Mouse (Mus musculus) liver, embryonic 14.5 days (tissue): ENCODE measurements around the gene Pla2g4e. TPM values are rescaled to one million over a fixed set of nuclear protein-coding genes. Genes with fewer than 3 reads are reported as not detected.

Experiments
- ATAC-seq: fragments of 200-750 bp; cut with Nextera tagmentation; 2 replicates; pipeline ENCODE4 v1.8.0; 2017; ENCODE audit warnings: moderate number of reproducible peaks, mild to moderate bottlenecking, moderate library complexity; ENCODE audit not compliant: insufficient read depth
- DNase-seq, 3 experiments: peaks; one replicate each; pipeline ENCODE4 v3.0.0-alpha.2; 2012 to 2013; ENCODE audit warnings: low read depth in 3 of 3, low spot score in 3 of 3
- H3K27ac ChIP-seq: fragments of 300-500 bp; sonication (generic); 2 replicates; pipeline ENCODE4 v1.5.1; 2014; ENCODE audit warnings: moderate library complexity, mild to moderate bottlenecking, control low read depth, inconsistent platforms
- H3K27me3 ChIP-seq: fragments of 300-500 bp; sonication (generic); 2 replicates; pipeline ENCODE4 v1.6.1; 2014; ENCODE audit warnings: mild to moderate bottlenecking, low read length, moderate library complexity; ENCODE audit not compliant: control insufficient read depth, insufficient read depth
- H3K36me3 ChIP-seq: fragments of 300-500 bp; sonication (generic); replicated peaks from 2 replicates; pipeline ENCODE4 v1.6.1; 2014; ENCODE audit warnings: low read depth; ENCODE audit not compliant: control insufficient read depth, insufficient read depth
- H3K4me1 ChIP-seq, 2 experiments: fragments of 200-500 bp in 1 of 2; fragments of 300-500 bp in 1 of 2; sonication (generic) in 1 of 2; replicated peaks; 2 replicates each; pipeline ENCODE4 v1.6.1; 2012 to 2014; ENCODE audit warnings: antibody characterized with exemption in 1 of 2, inconsistent platforms in 1 of 2, low read length in 1 of 2; ENCODE audit not compliant: control insufficient read depth in 2 of 2, insufficient read depth in 2 of 2
- H3K4me2 ChIP-seq: fragments of 300-500 bp; sonication (generic); 2 replicates; pipeline ENCODE4 v1.6.1; 2014; ENCODE audit warnings: low read depth, mild to moderate bottlenecking, control low read depth, moderate library complexity
- H3K4me3 ChIP-seq, 2 experiments: fragments of 200-500 bp in 1 of 2; fragments of 300-500 bp in 1 of 2; sonication (generic) in 1 of 2; 2 replicates each; pipeline ENCODE4 v1.5.1; 2012 to 2014; ENCODE audit warnings: low read depth in 2 of 2, low read length in 2 of 2, mild to moderate bottlenecking in 2 of 2, control low read depth in 1 of 2, inconsistent platforms in 1 of 2, moderate library complexity in 1 of 2; ENCODE audit not compliant: insufficient read depth in 1 of 2
- H3K9ac ChIP-seq: fragments of 300-500 bp; sonication (generic); replicated peaks from 2 replicates; pipeline ENCODE4 v1.6.1; 2014; ENCODE audit warnings: mild to moderate bottlenecking, control low read depth, moderate library complexity
- H3K9me3 ChIP-seq: fragments of 300-500 bp; sonication (generic); 2 replicates; pipeline ENCODE4 v1.6.1; 2016; ENCODE audit warnings: low read length, mixed read lengths; ENCODE audit not compliant: control insufficient read depth
- CTCF ChIP-seq: IDR thresholded peaks from 2 replicates; pipeline ENCODE4 v1.5.1; 2016; ENCODE audit warnings: antibody characterized with exemption, low read depth, control low read depth
- EP300 ChIP-seq: IDR thresholded peaks from 2 replicates; pipeline ENCODE4 v1.6.1; 2016; ENCODE audit warnings: antibody characterized with exemption, low read depth
- WGBS: fragments of 180-500 bp; shearing (Covaris S2); extraction: QIAGEN DNeasy Blood & Tissue Kit; methylation state at CpG from one replicate; pipeline ENCODE4 v1.1.7; 2014; ENCODE audit not compliant: insufficient replicate concordance; 5-methylcytosine and 5-hydroxymethylcytosine counted together
- polyA plus RNA-seq, 2 experiments: library from polyadenylated mRNA; depleted of rRNA in 1 of 2; stranded (reverse) in 1 of 2; unstranded in 1 of 2; fragments of >200 nt; fragmentation: Nextera tagmentation in 1 of 2; extraction: Ambion mirVana in 1 of 2; gene quantifications; 2 replicates each; pipeline versions ENCODE4 v1.2.1 to v1.2.3; 2012 to 2014

Gene Pla2g4e
- polyA plus RNA-seq, 2 experiments = not detected

DNA sequence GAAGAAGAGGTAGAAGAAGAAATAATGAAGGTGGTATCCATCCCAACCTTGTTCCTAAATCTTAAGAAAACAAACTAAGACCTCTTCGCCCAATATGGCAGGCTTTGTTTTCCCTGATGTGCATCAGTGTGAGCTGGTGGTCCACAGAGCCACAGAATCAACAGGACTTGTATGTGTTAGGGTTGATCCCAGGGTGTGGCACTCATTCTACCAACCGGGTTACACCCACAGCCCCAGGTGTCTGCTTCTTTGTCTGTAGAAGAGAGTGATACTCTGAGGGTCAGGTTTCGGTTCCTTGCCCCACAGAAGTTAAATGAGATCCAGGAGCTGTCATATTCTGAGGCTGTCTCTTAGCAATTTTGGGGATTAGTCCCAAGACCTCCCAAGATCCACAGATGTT lies 16.2 kb upstream of the Pla2g4e start:
- Histone ChIP-seq H3K27me3 (no peaks in the 10 kb centered on the region), H3K9me3 (no peaks in the 10 kb centered on the region), H3K36me3 (no peaks in the 10 kb centered on the region), H3K4me2 (no peak overlapping the region), H3K27ac (no peak overlapping the region), H3K4me3 (no peak overlapping the region), H3K4me1 (no peaks in the 10 kb centered on the region), H3K9ac (no peak overlapping the region)
- no peak for TF ChIP-seq CTCF
- TF ChIP-seq EP300 = no peak
- WGBS = 53% methylated on average over 3 of the region's 3 CpGs
- DNase-seq (no peak), ATAC-seq (no peak)

- TF ChIP-seq CTCF (no peak), EP300 (no peak)
- Histone ChIP-seq H3K36me3 (no peaks in the 10 kb centered on the region), H3K27ac (no peak overlapping the region), H3K4me3 (no peak overlapping the region), H3K9ac (no peak overlapping the region), H3K9me3 (no peaks in the 10 kb centered on the region), H3K4me2 (no peak overlapping the region), H3K4me1 (no peaks in the 10 kb centered on the region), H3K27me3 (no peaks in the 10 kb centered on the region)
- DNase-seq (no peak), ATAC-seq (no peak)
Observed at GRCm38 (mm10) chr2:120256259-120256658, 11.1 kb upstream of the Pla2g4e start.

DNA sequence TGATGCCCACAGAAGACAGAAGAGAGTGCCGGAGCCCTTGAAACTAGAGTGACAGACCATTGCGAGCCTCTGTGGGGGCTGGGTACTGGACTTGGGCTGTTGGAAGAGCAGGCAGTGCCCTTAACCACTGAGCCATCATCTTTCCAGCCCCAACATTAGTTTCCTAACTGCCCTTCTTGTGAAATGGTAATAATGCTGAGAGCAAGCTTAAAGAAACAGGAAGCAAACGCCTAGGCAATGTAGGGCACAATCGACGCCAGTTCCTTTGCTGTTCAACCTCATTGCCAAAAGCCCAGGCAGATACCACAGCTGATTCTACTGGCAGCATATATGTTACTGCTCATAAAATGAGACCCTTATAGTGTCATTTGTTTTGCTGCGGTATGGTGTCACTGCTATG lies 7.5 kb upstream of the Pla2g4e start:
- no peaks in the 10 kb centered on the region for H3K36me3 ChIP-seq
- DNase-seq = no peak
- TF ChIP-seq EP300 = no peak
- no peak for TF ChIP-seq CTCF
- H3K9me3 ChIP-seq = no peaks in the 10 kb centered on the region
- no peaks in the 10 kb centered on the region for H3K27me3 ChIP-seq
- no peak overlapping the region for H3K27ac ChIP-seq
- no peak for ATAC-seq
- no peak overlapping the region for H3K4me3 ChIP-seq
- WGBS = 52% methylated on average over 6 of the region's 6 CpGs
- H3K4me2 ChIP-seq = no peak overlapping the region
- H3K9ac ChIP-seq = no peak overlapping the region
- H3K4me1 ChIP-seq = no peaks in the 10 kb centered on the region

GRCm38 (mm10) chr2:120245421-120246016 lies 384 bp upstream of the Pla2g4e start:
- Histone ChIP-seq H3K4me2 (peak overlapping the region; percentile 31), H3K4me1 (no peaks in the 10 kb centered on the region), H3K9ac (no peak overlapping the region), H3K9me3 (no peaks in the 10 kb centered on the region), H3K27me3 (peaks cover 20% of the 10 kb centered on the region), H3K4me3 (no peak overlapping the region), H3K36me3 (no peaks in the 10 kb centered on the region), H3K27ac (no peak overlapping the region)
- ATAC-seq (no peak), DNase-seq (no peak)
- TF ChIP-seq CTCF = no peak
- TF ChIP-seq EP300 = no peak
- WGBS = 20% methylated on average over 9 of the region's 9 CpGs

DNA sequence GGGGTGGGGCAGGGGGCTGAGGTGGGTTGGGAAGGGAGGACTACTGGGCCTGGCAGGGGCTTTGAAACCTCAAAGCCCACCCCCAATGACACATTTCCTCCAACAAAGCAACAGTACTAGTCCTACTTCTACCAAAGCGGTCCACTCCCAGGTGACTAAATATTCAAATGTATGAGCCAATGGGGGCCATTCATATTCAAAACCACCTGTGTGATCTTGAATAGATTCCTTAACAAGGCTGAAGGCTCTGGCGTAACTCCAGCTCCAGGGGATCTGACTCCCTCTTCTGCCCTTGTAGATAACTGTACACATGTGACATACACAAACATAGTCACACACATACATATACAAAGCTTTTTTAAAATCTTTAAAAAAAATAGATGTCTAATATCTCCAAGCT lies 1.1 kb downstream of the Pla2g4e start:
- no peak overlapping the region for H3K27ac ChIP-seq
- TF ChIP-seq EP300 (no peak), CTCF (no peak)
- no peak overlapping the region for H3K4me2 ChIP-seq
- H3K4me1 ChIP-seq = no peaks in the 10 kb centered on the region
- no peak overlapping the region for H3K9ac ChIP-seq
- no peaks in the 10 kb centered on the region for H3K9me3 ChIP-seq
- H3K4me3 ChIP-seq = no peak overlapping the region
- DNase-seq = no peak
- H3K27me3 ChIP-seq = peaks cover 20% of the 10 kb centered on the region
- no peak for ATAC-seq
- no peaks in the 10 kb centered on the region for H3K36me3 ChIP-seq
- WGBS = 72% methylated on average over 2 of the region's 2 CpGs
